Mouse (Mus musculus) duodenum, adult 2 months (tissue): ENCODE results near the gene Gm9046. TPM values are rescaled to one million over a fixed set of nuclear protein-coding genes. Genes with fewer than 3 reads are reported as not detected.

Experiments
- polyA plus RNA-seq: library from polyadenylated mRNA; depleted of rRNA; stranded (reverse); fragments of >200 nt; gene quantifications from 2 replicates; pipeline ENCODE4 v1.2.3, GENCODE M21; 2012; ENCODE audit warnings: low replicate concordance; rRNA removed

Gene Gm9046
- not detected in 2 replicates for polyA plus RNA-seq

DNA sequence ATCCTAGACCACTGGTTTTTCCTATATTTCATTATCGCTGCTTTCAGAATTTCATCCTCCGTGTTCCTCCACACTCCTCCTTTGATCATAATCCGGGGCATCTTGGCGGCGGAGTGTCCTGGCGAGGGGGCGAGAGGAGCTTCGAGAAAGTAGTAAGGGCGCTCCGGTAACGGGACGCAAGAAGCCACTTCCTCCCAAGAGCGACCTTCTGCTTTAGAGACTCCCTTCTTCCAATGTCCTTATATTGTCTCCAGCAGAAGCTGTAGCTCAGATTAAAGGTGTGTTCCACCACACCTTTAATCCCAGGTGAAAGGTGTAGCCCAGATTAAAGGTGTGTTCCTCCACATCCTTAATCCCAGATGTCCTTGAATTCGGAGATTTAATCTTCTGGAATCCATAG lies at the start of gene Gm9046:
Gene Gm9046 (minus strand): TSS at position 101 of the 400 bp plus-strand sequence.

DNA sequence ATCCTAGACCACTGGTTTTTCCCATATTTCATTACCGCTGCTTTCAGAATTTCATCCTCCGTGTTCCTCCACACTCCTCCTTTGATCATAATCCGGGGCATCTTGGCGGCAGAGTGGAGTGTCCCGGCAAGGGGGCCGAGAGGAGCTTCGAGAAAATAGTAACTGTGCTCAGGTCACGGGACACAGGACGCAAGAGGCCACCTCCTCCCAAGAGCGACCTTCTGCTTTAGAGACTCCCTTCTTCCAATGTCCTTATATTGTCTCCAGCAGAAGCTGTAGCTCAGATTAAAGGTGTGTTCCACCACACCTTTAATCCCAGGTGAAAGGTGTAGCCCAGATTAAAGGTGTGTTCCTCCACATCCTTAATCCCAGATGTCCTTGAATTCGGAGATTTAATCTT lies 10.9 kb upstream of the Gm9046 start, which contains the start of gene Gm9049:
Gene Gm9049 (minus strand): TSS at position 101 of the 400 bp plus-strand sequence.

DNA sequence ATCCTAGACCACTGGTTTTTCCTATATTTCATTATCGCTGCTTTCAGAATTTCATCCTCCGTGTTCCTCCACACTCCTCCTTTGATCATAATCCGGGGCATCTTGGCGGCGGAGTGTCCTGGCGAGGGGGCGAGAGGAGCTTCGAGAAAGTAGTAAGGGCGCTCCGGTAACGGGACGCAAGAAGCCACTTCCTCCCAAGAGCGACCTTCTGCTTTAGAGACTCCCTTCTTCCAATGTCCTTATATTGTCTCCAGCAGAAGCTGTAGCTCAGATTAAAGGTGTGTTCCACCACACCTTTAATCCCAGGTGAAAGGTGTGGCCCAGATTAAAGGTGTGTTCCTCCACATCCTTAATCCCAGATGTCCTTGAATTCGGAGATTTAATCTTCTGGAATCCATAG lies 5.5 kb upstream of the Gm9046 start, which contains the start of gene Gm9048:
Gene Gm9048 (minus strand): TSS at position 101 of the 400 bp plus-strand sequence.

GRCm38 (mm10) chr10:118337731-118338130 lies 5.3 kb downstream of the Gm9046 start, which contains the start of gene Gm9045:
Gene Gm9045, minus strand, starts transcription at chr10:118337831.

DNA sequence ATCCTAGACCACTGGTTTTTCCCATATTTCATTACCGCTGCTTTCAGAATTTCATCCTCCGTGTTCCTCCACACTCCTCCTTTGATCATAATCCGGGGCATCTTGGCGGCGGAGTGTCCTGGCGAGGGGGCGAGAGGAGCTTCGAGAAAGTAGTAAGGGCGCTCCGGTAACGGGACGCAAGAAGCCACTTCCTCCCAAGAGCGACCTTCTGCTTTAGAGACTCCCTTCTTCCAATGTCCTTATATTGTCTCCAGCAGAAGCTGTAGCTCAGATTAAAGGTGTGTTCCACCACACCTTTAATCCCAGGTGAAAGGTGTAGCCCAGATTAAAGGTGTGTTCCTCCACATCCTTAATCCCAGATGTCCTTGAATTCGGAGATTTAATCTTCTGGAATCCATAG lies 10.7 kb downstream of the Gm9046 start, which contains the start of gene Gm9044:
Gene Gm9044 (minus strand): TSS at position 101 of the 400 bp plus-strand sequence.

GRCm38 (mm10) chr10:118326869-118327268 lies 16.2 kb downstream of the Gm9046 start, which contains the start of gene Gm9040:
Gene Gm9040, minus strand, starts transcription at chr10:118326969.

GRCm38 (mm10) chr10:118294938-118295337 lies 48.1 kb downstream of the Gm9046 start, which contains the start of gene Iltifb:
Gene Iltifb, minus strand, starts transcription at chr10:118295038.

Other genes with a start within 250 kb of the Gm9046 start
- 0.43 and 0.48 TPM in 2 replicates for gene Mdm1, start 201.4 kb downstream of the Gm9046 start, polyA plus RNA-seq
- 0.09 TPM in 1 of 2 replicates, not detected in the other for gene Il22, start 138.3 kb downstream of the Gm9046 start, polyA plus RNA-seq
- gene Gm32717, start 102.5 kb downstream of the Gm9046 start, polyA plus RNA-seq = not detected in 2 replicates
- gene Gm32802, start 84.6 kb downstream of the Gm9046 start, polyA plus RNA-seq = not detected in 2 replicates
- gene Iltifb, start 48.2 kb downstream of the Gm9046 start, polyA plus RNA-seq = 0.13 TPM in 1 of 2 replicates, not detected in the other
- not detected in 2 replicates for gene Gm9040, start 16.3 kb downstream of the Gm9046 start, polyA plus RNA-seq
- not detected in 2 replicates for gene Gm9044, start 10.8 kb downstream of the Gm9046 start, polyA plus RNA-seq
- not detected in 2 replicates for gene Gm9045, start 5.4 kb downstream of the Gm9046 start, polyA plus RNA-seq
- gene Gm9048, start 5.4 kb upstream of the Gm9046 start, polyA plus RNA-seq = not detected in 2 replicates
- not detected in 2 replicates for gene Gm9049, start 10.8 kb upstream of the Gm9046 start, polyA plus RNA-seq
- not detected in 2 replicates for gene Ifng, start 97.8 kb upstream of the Gm9046 start, polyA plus RNA-seq